Mouse (Mus musculus) liver, embryonic 15.5 days (tissue): ENCODE results near the gene Synpo2. TPM values are rescaled to one million over a fixed set of nuclear protein-coding genes. Genes with fewer than 3 reads are reported as not detected.

Experiments used
- ATAC-seq: fragments of 200-750 bp; cut with Nextera tagmentation; 2 replicates; pipeline ENCODE4 v1.8.0; 2017; ENCODE audit warnings: moderate number of reproducible peaks, mild to moderate bottlenecking, moderate library complexity; ENCODE audit not compliant: insufficient read depth
- H3K27ac ChIP-seq: fragments of 300-500 bp; sonication (generic); replicated peaks from 2 replicates; pipeline ENCODE4 v1.5.1; 2015; ENCODE audit warnings: mild to moderate bottlenecking, inconsistent platforms
- H3K27me3 ChIP-seq: fragments of 300-500 bp; sonication (generic); 2 replicates; pipeline ENCODE4 v1.6.1; 2015; ENCODE audit warnings: mild to moderate bottlenecking, inconsistent platforms
- H3K36me3 ChIP-seq: fragments of 300-500 bp; sonication (generic); replicated peaks from 2 replicates; pipeline ENCODE4 v1.6.1; 2015; ENCODE audit warnings: moderate library complexity, mild to moderate bottlenecking, inconsistent platforms
- H3K4me1 ChIP-seq: fragments of 300-500 bp; sonication (generic); replicated peaks from 2 replicates; pipeline ENCODE4 v1.6.1; 2015; ENCODE audit warnings: inconsistent platforms
- H3K4me2 ChIP-seq: fragments of 300-500 bp; sonication (generic); 2 replicates; pipeline ENCODE4 v1.6.1; 2015; ENCODE audit warnings: moderate library complexity, mild to moderate bottlenecking, inconsistent platforms
- H3K4me3 ChIP-seq: fragments of 300-500 bp; sonication (generic); replicated peaks from 2 replicates; pipeline ENCODE4 v1.5.1; 2015; ENCODE audit warnings: mild to moderate bottlenecking, inconsistent platforms
- H3K9ac ChIP-seq: fragments of 300-500 bp; sonication (generic); 2 replicates; pipeline ENCODE4 v1.6.1; 2015; ENCODE audit warnings: moderate library complexity, mild to moderate bottlenecking, inconsistent platforms
- H3K9me3 ChIP-seq: fragments of 300-500 bp; sonication (generic); replicated peaks from 2 replicates; pipeline ENCODE4 v1.6.1; 2016; ENCODE audit warnings: inconsistent platforms
- WGBS: fragments of 180-500 bp; shearing (Covaris S2); methylation state at CpG from one replicate; pipeline ENCODE4 v1.1.7; 2015; ENCODE audit warnings: mixed read lengths; ENCODE audit not compliant: insufficient replicate concordance; 5-methylcytosine and 5-hydroxymethylcytosine counted together
- polyA plus RNA-seq: library from polyadenylated mRNA; unstranded; fragments of >200 nt; fragmentation: Nextera tagmentation; extraction: Ambion mirVana; gene quantifications from 2 replicates; pipeline ENCODE4 v1.2.1, GENCODE M21; 2015

Synpo2 gene
- polyA plus RNA-seq, 1 experiment from 2014 or later, result 0.28 TPM

DNA sequence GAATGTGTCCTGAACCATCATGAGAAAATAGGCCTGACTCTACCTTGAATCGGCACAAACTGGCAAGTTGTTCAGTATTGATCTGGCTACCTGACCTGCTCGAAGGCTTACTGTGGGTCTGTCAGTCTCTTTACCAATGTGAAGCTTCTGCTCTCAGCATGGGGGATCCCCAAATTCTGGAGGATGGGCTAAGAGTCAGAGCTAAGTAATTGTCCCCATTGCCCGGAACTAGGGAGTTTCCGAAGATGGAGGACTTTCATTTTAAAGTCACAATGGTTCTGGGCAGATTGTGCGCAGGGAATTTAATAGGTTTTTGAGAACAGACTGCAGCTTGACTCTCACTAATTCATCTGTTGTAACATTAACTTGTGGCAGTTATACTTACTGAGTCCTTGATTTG is 56.9 kb downstream of the Synpo2 start:
- Histone ChIP-seq H3K4me2 (no peak overlapping the region), H3K27me3 (no peaks in the 10 kb centered on the region), H3K36me3 (no peaks in the 10 kb centered on the region), H3K9me3 (no peaks in the 10 kb centered on the region), H3K4me3 (no peak overlapping the region), H3K9ac (no peak overlapping the region), H3K4me1 (no peaks in the 10 kb centered on the region), H3K27ac (no peak overlapping the region)
- 69% methylated on average over 5 of the region's 5 CpGs for WGBS
- no peak for ATAC-seq

DNA sequence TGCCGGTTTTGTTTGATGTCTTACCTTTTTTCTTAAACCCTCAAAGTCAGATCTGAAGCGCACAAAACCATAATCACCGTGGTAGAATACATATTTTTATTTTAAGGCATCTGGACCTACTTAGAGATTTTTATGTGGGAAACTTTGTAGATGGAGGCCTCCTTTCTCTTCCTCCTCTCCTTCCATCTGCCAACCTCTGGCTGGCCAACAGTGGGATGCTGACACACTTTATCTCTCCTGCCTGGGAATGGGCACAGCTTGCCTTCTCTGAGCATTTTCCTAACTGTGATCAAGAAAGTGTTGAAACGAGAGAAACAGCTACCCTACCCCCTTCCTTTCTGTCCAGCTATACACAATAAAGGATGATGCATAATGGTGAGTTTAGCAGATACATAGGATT is 57.5 kb downstream of the Synpo2 start:
- no peaks in the 10 kb centered on the region for H3K27me3 ChIP-seq
- WGBS, result 55% methylated on average over 4 of the region's 4 CpGs
- no peaks in the 10 kb centered on the region for H3K4me1 ChIP-seq
- H3K4me3 ChIP-seq, result no peak overlapping the region
- no peaks in the 10 kb centered on the region for H3K36me3 ChIP-seq
- no peaks in the 10 kb centered on the region for H3K9me3 ChIP-seq
- no peak for ATAC-seq
- H3K27ac ChIP-seq, result no peak overlapping the region
- H3K4me2 ChIP-seq, result no peak overlapping the region
- no peak overlapping the region for H3K9ac ChIP-seq

DNA sequence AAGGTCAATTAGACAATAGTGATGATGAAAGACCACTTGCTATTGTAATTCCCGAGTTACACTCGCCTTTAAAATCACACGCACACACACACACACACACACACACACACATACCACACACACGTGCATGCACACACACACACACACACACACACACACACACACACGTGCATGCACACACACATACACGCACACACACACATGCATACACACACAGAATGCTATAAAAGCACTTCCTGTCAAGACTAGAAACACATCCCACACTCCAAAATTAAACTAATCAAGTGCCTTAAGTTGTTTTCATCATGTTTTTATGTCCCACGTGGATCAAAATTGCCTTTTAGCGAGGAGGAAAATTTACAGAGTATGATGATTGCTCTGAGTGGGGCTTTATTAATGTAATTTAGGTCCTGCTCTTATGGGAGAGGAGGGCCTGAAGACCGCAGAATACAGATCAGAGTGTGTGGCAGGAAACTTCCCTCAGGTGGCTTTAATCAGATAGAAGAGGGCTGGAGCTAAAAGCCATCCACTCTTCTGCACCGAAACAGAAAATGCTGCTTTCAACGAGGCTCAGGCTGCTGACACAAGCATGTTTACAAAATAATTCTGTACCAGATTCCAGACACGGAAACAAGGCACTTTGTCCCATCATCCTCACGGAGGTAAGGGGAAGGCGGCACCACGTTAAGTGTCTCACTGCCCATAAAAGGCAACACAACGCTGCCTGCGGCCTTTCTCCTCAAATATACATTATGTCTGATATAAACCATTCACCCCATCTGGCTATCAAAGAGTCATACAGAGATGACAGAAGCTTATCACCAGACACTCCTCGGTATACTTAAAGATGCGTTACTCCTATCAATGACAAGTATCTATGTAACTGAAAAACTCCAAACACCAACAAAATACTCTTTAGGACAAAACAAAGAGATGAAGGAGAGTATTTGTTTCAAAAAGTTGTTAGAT is 59.3 kb downstream of the Synpo2 start:
- 63% methylated on average over 19 of the region's 19 CpGs for WGBS
- Histone ChIP-seq H3K36me3 (no peaks in the 10 kb centered on the region), H3K27ac (no peak overlapping the region), H3K4me3 (no peak overlapping the region), H3K27me3 (no peaks in the 10 kb centered on the region), H3K4me2 (no peak overlapping the region), H3K4me1 (no peaks in the 10 kb centered on the region), H3K9ac (no peak overlapping the region), H3K9me3 (no peaks in the 10 kb centered on the region)
- no peak for ATAC-seq

DNA sequence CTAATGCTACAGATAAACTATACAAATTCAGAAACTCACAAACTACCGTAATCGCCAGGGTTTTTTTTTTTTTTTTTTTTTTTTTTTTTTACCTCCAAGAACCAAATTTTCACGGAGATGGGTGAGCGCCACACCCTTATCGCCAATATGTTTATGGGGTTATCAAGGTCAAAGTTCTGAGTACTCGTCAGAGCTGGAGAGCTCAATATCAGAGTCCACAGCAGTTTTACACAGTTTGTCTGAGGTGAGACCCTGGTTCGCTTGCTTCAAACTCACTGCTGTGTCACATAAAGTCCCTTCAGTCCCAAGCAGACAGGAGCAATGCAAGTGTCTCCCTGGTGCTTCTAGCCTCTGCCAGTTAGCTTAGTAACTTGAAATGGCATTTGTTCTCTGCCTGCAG is 60.8 kb downstream of the Synpo2 start:
- no peak for ATAC-seq
- Histone ChIP-seq H3K36me3 (no peaks in the 10 kb centered on the region), H3K27me3 (no peaks in the 10 kb centered on the region), H3K4me1 (no peaks in the 10 kb centered on the region), H3K4me3 (no peak overlapping the region), H3K4me2 (no peak overlapping the region), H3K9ac (no peak overlapping the region), H3K27ac (no peak overlapping the region), H3K9me3 (no peaks in the 10 kb centered on the region)
- WGBS, result 66% methylated on average over 7 of the region's 7 CpGs

DNA sequence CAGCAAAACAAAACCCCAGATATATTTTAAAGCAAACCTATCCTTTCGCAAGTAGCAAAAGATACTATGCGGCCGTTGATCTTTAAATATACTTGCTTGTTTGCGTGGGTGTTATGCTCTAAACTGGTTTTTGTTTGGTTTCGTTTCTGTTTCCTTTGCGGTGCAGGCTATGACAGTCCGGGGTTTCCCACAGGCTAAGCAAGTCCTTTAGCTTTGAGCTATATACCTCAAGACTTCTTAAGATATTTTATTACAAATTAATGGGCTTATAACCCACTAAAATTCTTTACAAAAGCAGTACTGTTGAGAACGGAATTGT is 61.6 kb downstream of the Synpo2 start:
- ATAC-seq, result no peak
- H3K27me3 ChIP-seq, result no peaks in the 10 kb centered on the region
- 69% methylated on average over 8 of the region's 8 CpGs for WGBS
- no peak overlapping the region for H3K9ac ChIP-seq
- H3K4me1 ChIP-seq, result no peaks in the 10 kb centered on the region
- no peaks in the 10 kb centered on the region for H3K36me3 ChIP-seq
- no peaks in the 10 kb centered on the region for H3K9me3 ChIP-seq
- no peak overlapping the region for H3K4me3 ChIP-seq
- H3K4me2 ChIP-seq, result no peak overlapping the region
- H3K27ac ChIP-seq, result no peak overlapping the region

DNA sequence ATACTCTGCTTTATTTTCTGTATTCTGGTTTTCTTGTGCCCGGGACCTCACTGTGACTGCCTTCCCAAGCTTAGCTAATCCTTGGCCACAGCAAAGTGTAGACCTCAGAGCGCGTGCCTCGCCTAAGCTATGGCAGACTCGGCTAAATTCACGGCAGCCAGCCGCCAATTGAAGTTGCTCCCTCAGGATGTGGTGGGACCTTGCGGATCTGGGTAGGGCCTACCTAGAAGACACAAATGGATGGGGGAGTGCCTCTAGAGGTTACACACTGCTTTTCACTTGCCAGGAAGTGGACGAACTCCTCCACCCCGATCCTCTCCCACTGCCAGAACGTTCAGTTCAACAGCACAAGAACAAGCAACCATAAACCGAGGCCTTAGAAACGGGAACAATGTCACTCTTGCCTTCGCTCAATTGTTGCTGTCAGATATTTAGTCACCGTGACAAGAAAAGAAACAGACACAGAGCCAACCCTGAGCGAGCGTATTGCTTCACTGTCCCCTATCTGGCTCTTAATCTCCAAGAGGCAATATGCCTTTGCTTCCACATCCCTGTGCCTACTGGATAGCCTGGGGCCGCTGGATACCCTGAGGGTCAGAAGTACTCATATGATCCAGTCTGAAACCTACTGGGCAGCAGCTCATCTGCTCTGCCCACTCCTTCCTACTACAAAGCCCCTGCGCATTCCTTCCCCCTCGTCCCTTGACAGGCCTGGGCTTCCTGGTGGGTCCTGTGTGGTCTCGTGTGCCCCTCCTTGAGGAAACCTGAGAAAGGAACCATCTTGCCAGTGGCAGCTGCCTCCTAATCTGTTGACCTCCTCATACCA is 62.2 kb downstream of the Synpo2 start:
- no peak overlapping the region for H3K9ac ChIP-seq
- H3K9me3 ChIP-seq, result no peaks in the 10 kb centered on the region
- H3K4me2 ChIP-seq, result no peak overlapping the region
- no peaks in the 10 kb centered on the region for H3K36me3 ChIP-seq
- no peaks in the 10 kb centered on the region for H3K4me1 ChIP-seq
- ATAC-seq, result no peak
- H3K27ac ChIP-seq, result no peak overlapping the region
- no peak overlapping the region for H3K4me3 ChIP-seq
- H3K27me3 ChIP-seq, result no peaks in the 10 kb centered on the region
- 70% methylated on average over 21 of the region's 21 CpGs for WGBS

DNA sequence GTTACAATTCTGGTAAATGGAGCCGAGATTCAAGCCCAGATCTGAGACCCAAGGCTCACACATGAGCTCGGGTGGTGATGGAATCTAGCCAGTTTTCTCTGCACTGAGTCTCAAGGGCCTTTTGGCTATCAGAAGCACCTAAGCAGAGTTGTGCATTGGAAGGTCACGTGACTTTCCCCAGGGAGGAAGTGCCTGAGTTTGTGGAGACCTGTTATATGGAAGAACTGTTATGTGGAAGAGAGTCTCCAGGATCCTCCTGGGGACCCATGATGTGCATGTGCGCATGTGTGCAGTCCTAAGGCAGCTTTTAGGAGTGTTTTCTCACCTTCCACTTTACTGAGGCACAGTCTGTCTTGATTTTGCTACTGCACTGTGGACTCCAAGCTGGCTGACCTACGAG is 63.8 kb downstream of the Synpo2 start:
- ATAC-seq, result no peak
- 59% methylated on average over 5 of the region's 5 CpGs for WGBS

DNA sequence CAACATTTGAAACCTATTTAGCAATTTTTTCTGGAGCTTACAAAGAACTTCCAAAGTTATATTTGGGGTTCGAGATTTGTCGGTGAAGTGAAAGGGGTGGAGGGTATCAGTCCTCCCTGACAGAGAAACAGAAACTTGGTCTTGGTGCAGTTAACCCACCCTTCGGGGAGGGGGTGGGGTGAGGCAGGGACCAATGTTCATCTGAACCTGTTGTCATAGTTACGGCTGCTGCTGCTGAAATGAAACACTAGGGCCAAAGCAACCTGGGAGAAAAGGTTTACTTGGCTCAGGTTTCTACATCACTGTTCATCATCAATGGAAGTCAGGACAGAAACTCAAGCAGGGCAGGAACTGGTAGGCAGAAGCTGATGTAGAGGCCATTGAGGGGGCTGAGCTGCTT is 66.6 kb downstream of the Synpo2 start:
- ATAC-seq, result no peak
- H3K4me1 ChIP-seq, result no peaks in the 10 kb centered on the region

More for the DNA sequence above, 63.8 kb downstream of the Synpo2 start:
- Histone ChIP-seq H3K9ac (no peak overlapping the region), H3K27ac (no peak overlapping the region), H3K9me3 (no peaks in the 10 kb centered on the region), H3K4me2 (no peak overlapping the region), H3K4me3 (no peak overlapping the region), H3K4me1 (no peaks in the 10 kb centered on the region), H3K27me3 (no peaks in the 10 kb centered on the region), H3K36me3 (no peaks in the 10 kb centered on the region)

DNA sequence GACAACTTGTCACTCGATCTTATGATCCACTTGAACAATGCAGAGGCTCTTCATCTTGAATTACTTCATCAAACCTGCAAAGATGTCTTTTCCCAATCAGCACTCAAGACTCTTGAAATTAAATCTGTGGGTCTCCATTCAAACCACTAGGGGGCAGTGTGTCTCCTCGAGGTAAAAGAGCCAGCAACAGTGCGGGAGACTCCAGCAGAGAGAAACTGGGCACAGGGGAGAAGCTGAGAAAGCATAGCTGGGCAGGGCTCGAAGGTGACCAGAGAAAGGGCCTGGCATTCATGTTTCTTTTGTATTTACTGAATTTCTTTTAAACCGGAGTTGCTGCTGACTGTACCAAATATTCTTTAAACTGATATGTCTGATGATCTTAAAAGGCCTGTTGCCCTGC is 67.1 kb downstream of the Synpo2 start:
- Histone ChIP-seq H3K4me3 (no peak overlapping the region), H3K4me2 (no peak overlapping the region), H3K9ac (no peak overlapping the region), H3K36me3 (no peaks in the 10 kb centered on the region), H3K4me1 (no peaks in the 10 kb centered on the region), H3K27ac (no peak overlapping the region), H3K27me3 (no peaks in the 10 kb centered on the region), H3K9me3 (no peaks in the 10 kb centered on the region)
- 8% methylated on average over 5 of the region's 5 CpGs for WGBS
- no peak for ATAC-seq

More for the DNA sequence above, 66.6 kb downstream of the Synpo2 start:
- 55% methylated on average over 4 of the region's 4 CpGs for WGBS
- H3K9me3 ChIP-seq, result no peaks in the 10 kb centered on the region
- no peaks in the 10 kb centered on the region for H3K27me3 ChIP-seq
- H3K4me2 ChIP-seq, result no peak overlapping the region
- no peak overlapping the region for H3K4me3 ChIP-seq
- no peak overlapping the region for H3K9ac ChIP-seq
- no peak overlapping the region for H3K27ac ChIP-seq
- no peaks in the 10 kb centered on the region for H3K36me3 ChIP-seq

DNA sequence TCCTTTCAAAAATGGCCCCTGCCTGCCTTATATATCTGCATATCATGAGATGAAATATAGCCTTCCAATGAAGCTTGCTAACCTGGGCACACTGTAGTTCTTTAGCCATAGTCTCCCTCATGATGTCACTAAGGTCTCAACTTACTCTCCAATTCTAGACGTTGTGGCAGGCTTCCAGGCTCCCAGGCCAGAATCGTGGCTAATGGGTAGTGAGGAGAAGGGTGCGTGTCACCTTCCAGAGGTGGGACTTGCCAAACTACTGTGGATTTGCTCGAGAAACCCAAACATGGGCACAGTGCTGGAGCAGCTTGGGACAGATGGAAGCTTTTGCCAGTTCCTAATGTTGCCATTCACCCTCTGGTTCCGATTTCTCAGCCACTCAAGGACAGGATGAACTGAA is 69.5 kb downstream of the Synpo2 start:
- no peaks in the 10 kb centered on the region for H3K36me3 ChIP-seq
- H3K27ac ChIP-seq, result no peak overlapping the region
- H3K4me2 ChIP-seq, result no peak overlapping the region
- no peaks in the 10 kb centered on the region for H3K4me1 ChIP-seq
- ATAC-seq, result no peak
- H3K9me3 ChIP-seq, result no peaks in the 10 kb centered on the region
- H3K9ac ChIP-seq, result no peak overlapping the region
- 53% methylated on average over 5 of the region's 5 CpGs for WGBS
- no peak overlapping the region for H3K4me3 ChIP-seq
- no peaks in the 10 kb centered on the region for H3K27me3 ChIP-seq

DNA sequence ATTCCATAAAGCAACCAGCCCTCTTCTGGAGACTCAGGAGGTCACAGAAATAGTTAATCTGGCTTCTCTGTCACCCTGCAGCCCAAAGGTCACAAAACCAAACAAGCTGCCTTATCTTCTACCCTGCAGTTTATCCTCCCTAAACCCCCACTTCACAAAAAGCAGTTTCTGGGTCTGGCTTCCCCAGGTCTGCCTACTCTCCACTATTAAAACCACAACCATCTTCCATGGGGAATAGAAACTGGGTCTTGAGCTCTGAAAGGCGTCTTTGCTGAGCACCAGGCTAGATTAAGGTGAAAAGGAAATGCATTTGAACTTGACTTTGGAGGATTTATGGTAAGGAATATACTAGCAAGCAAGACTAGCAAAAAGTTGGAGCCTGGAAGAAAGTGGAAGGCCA is 71.8 kb downstream of the Synpo2 start:
- Histone ChIP-seq H3K9me3 (no peaks in the 10 kb centered on the region), H3K4me1 (no peaks in the 10 kb centered on the region), H3K9ac (no peak overlapping the region), H3K27me3 (no peaks in the 10 kb centered on the region), H3K36me3 (no peaks in the 10 kb centered on the region), H3K4me2 (no peak overlapping the region), H3K27ac (no peak overlapping the region), H3K4me3 (no peak overlapping the region)
- WGBS, result 19% methylated on average over 1 of the region's 1 CpGs
- ATAC-seq, result no peak
